Mouse (Mus musculus): ENCODE measurements at regions not wholly inside any gene's neighbourhood (a gene's known extent, or its start where the extent isn't known, plus 50 kb on each side); places are given as distances from the start of the nearest gene placed in this dataset.

DNA sequence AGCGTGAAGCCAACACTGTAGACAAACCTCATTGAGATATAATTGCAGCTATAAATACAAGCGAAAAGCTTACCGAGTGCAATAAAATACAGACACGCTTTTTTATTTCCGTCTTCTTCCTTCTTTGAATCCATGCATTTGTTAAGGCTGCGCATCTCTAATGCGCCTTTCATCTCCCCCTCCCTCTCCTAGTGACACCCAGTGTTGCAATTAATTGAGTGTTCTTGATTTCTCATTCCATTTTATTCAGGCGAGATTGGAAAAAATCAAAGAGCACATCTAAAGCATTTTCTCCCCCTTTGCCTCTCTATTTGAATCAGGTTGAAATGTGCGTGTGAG is 293.2 kb upstream of the Tle4 start:
- no peak for TF ChIP-seq CTCF (IDR thresholded peaks at IDR 0.05)
- no peak for TF ChIP-seq POLR2A (IDR thresholded peaks at IDR 0.05; ENCODE audit: insufficient read depth, low read depth, low read length)
- TF ChIP-seq EP300 (IDR thresholded peaks at IDR 0.05; ENCODE audit: insufficient read depth, low read depth, low read length), result no peak
